Mouse (Mus musculus): ENCODE data around the gene Scyl1. TPM values are rescaled to one million over a fixed set of nuclear protein-coding genes. Genes with fewer than 3 reads are reported as not detected.

Scyl1 gene
- polyA plus RNA-seq, 1 experiment from 2014 or later: 78.0 TPM

DNA sequence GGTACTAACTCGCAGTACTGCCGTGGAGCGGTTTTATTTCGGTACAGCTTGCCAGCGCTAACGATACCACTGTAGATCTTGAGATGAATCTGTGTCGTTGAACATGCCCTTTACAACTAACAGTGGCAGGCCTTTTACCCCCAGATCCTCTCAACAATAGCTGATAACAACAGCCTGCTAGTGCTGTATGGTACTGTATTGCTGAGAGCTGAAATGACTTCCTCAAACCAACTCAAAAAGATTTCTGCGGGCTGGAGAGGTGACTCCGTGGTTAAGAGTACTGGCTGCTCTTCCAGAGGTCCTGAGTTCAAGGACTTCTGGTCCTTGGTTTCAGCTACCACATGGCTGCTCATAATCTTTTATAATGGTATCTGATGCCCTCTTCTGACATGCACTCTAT is 36.9 kb downstream of the Scyl1 start:
- ATAC-seq (ENCODE audit: insufficient number of reproducible peaks, insufficient read depth, low FRiP score, low TSS enrichment, low read depth): no peak
- H3K4me2 ChIP-seq: no peak overlapping the region
- no peak overlapping the region for H3K4me3 ChIP-seq (replicated peaks)
- H3K36me3 ChIP-seq: peaks cover 7% of the 10 kb centered on the region
- H3K9ac ChIP-seq (replicated peaks): no peak overlapping the region
- no peaks in the 10 kb centered on the region for H3K9me3 ChIP-seq
- peaks cover 21% of the 10 kb centered on the region for H3K27me3 ChIP-seq
- H3K4me1 ChIP-seq (replicated peaks): peaks cover 16% of the 10 kb centered on the region
- no peak overlapping the region for H3K27ac ChIP-seq
- 78% methylated on average over 9 of the region's 9 CpGs for WGBS

DNA sequence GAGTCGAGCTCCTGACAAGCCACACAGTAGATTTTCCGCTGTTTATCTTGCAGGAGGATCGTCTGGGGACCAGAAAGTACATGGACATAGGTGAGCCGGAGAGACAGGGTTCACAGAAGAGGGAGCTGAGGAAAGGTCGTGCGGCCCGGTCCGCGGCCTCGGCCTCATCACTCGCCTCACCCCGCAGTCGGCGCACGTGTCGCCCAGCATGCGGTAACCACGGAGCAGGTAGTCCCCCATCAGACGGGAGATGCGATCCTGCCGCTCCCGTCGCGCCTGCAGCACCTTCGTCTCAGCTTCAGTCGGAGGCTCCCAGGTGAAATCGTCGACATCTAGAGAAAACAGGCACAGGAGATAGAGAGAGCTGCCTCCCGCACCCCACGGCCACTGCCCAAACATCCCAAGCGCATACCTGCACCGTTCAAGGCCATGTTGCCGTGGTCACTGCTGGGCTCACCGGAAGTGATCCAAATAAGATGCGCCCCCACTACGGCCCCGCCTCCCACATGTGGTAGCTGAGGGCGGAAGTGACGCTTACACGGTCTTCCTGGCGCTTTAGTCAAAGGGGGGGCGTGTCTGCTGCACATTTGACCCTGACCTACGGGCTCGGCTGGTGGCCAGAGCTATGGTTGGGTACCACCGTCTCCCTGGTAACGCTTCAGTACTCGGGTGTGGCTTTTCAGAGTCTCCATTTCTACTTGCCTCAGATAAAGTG is 39.8 kb downstream of the Scyl1 start:
- Histone ChIP-seq H3K9me3 (no peaks in the 10 kb centered on the region), H3K27me3 (peaks cover 3% of the 10 kb centered on the region; the same call in 1 of the 2 replicates), H3K9ac (replicated peaks) (peak overlapping the region; percentile 76), H3K36me3 (peaks cover 14% of the 10 kb centered on the region), H3K4me1 (replicated peaks) (peaks cover 39% of the 10 kb centered on the region), H3K4me3 (replicated peaks) (peak overlapping the region; percentile 81), H3K4me2 (peak overlapping the region; percentile 98), H3K27ac (peak overlapping the region; percentile 56)
- WGBS: under 1% methylated on average over 47 of the region's 47 CpGs
- ATAC-seq (ENCODE audit: insufficient number of reproducible peaks, insufficient read depth, low FRiP score, low TSS enrichment, low read depth): peak; percentile 77

DNA sequence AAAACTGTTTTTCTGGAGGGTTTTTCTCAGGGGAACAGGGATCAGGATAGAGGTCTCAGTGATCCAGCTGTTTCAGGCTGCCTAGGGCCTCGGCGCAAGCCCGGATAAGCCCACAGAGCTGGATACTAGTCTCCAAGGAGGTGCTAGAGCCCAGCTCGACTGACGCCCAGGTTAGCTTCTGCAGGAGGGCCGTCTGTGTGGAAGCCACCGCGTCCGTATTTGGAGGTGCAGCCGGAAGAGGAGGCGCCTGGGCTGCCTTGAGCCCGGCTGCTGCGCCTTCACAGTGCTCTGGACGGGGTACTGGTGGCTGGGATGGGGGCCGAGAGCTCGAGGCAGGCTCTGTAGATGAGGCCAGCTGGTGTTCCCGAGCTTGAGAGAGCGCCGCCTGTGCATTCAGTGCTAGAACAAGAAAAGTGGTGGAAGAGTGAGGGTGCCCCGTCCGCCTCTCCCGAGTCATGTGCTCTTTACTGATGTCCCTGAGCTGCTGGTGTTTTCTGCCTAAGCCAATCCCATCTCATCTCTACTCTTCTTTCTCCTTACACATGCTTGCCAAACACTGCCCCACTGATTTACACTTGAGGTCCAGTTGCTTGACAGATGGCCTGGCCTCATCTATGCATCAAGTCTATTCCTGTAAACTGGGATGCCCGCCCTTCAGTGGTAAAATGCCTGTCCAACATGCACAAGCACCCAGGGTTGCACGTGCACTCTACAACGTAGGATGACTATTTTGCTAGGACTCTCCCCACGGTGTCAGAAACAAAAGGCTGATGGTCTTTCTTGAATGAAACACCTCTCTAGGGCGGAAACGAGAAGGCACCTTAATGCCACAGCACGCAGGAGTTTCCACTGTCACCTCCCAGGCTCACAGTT is 40.7 kb downstream of the Scyl1 start:
- H3K36me3 ChIP-seq: peaks cover 14% of the 10 kb centered on the region
- H3K4me1 ChIP-seq (replicated peaks): peaks cover 47% of the 10 kb centered on the region
- 73% methylated on average over 29 of the region's 29 CpGs for WGBS
- H3K27me3 ChIP-seq: no peaks in the 10 kb centered on the region
- ATAC-seq (ENCODE audit: insufficient number of reproducible peaks, insufficient read depth, low FRiP score, low TSS enrichment, low read depth): no peak
- H3K27ac ChIP-seq: no peak overlapping the region
- H3K9ac ChIP-seq (replicated peaks): peak overlapping the region; percentile 76
- no peaks in the 10 kb centered on the region for H3K9me3 ChIP-seq
- peak overlapping the region; percentile 98 for H3K4me2 ChIP-seq
- H3K4me3 ChIP-seq (replicated peaks): peak overlapping the region; percentile 96

DNA sequence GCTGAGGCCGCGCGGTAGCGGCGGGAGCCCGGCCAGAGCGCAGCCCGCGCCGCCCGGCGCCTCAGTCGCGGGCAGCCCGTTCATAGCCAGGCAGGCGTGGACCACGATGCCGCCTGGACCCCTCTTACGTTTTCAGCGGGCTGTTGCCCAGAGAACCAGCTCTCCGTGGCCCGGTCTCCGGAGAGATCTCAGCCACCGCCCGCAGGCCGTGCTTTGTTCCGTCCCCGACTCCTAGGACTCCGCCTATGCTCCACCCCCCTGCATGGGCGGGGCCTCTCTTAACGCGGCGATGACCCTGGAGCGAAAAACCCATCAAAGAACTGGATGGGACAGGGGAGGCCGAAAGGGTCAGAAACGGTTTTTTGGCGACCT is 41.8 kb downstream of the Scyl1 start, which contains the start of gene Fam89b:
TSS of gene Fam89b (minus strand) at position 210 of the 372 bp plus-strand sequence.
- peak within 1 kb of the TSS; percentile 96 for H3K27ac ChIP-seq
- H3K27me3 ChIP-seq: no peaks in the 10 kb centered on the region
- no peaks in the 10 kb centered on the region for H3K9me3 ChIP-seq
- H3K9ac ChIP-seq (replicated peaks): peak within 1 kb of the TSS; percentile 98
- H3K4me3 ChIP-seq (replicated peaks): peak within 1 kb of the TSS; percentile 96
- peaks cover 59% of the 10 kb centered on the region for H3K4me1 ChIP-seq (replicated peaks)
- peak within 1 kb of the TSS; percentile 98 for H3K4me2 ChIP-seq
- peaks cover 21% of the 10 kb centered on the region for H3K36me3 ChIP-seq
- peak; percentile 66; the same call in 1 of the 2 replicates for ATAC-seq (ENCODE audit: insufficient number of reproducible peaks, insufficient read depth, low FRiP score, low TSS enrichment, low read depth)
- 0% methylated on average over 37 of the region's 37 CpGs for WGBS

DNA sequence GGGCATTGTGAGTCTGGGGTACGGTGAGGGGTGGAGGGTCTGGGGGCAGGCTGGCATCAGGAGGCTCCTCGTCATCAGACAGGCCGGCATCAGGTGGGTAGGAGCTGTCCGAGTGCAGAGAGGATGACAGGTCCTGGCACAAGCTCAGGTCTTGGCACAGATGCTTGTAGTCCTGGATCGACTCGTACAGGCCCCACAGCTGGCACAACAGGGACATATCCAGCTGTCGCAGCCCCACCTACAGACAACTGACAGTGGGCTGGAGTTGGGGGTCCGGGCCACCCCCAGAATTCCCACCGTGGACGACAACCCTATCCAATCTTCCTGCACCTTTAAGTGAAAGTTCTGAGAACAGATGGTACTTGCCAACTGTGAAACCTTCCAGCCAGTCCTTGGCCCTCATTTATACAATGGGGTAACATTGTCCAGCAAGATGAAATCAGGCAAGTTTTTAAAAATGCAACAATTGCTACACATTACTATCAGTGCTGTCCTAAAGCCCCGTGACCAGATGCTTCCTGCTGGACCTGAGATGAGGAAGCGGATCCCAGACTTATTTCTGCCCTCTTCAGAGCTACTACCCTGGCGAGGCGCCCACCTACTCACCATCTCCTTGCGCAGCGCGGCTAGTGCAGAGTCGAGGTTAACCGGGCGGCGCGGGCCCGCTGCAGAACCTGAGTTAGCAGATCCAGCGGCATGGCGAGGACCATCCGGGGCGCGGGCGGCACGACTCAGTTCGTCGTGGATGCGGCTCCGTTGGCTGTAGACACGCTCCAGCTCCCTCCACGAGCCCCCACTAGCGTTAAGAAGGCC is 42.4 kb downstream of the Scyl1 start:
- Histone ChIP-seq H3K9ac (replicated peaks) (peak overlapping the region; percentile 98), H3K27ac (peak overlapping the region; percentile 96), H3K4me1 (replicated peaks) (peaks cover 62% of the 10 kb centered on the region), H3K4me3 (replicated peaks) (peak overlapping the region; percentile 96), H3K9me3 (no peaks in the 10 kb centered on the region), H3K4me2 (peak overlapping the region; percentile 98), H3K27me3 (no peaks in the 10 kb centered on the region), H3K36me3 (peaks cover 27% of the 10 kb centered on the region)
- 10% methylated on average over 37 of the region's 37 CpGs for WGBS
- 0 out of 2 replicates have a peak, but pooled peaks have one; percentile 4 for ATAC-seq (ENCODE audit: insufficient number of reproducible peaks, insufficient read depth, low FRiP score, low TSS enrichment, low read depth)

DNA sequence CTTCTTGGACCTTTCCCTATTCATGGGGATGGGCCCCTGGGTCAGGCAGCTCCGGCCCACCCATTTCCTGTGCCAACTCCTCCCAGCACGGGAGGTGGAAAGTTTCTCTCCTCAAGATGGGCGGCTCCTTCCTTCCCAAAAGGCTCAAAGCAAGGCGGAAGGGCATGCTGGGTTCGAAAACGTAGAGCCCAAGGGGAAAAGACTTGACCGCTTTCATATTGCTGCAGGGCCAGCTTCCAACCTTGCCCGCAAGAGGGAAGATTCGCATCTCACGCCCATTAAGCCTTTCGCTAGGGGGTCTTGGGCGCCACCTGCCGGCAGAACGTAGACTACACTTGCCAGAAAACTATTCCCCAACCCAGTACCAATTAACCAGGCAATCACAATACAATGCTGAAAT is 43.5 kb downstream of the Scyl1 start:
- no peak for ATAC-seq (ENCODE audit: insufficient number of reproducible peaks, insufficient read depth, low FRiP score, low TSS enrichment, low read depth)
- WGBS: 2% methylated on average over 14 of the region's 14 CpGs
- Histone ChIP-seq H3K4me1 (replicated peaks) (peaks cover 62% of the 10 kb centered on the region), H3K9me3 (no peaks in the 10 kb centered on the region), H3K36me3 (peaks cover 38% of the 10 kb centered on the region), H3K4me2 (peak overlapping the region; percentile 98), H3K9ac (replicated peaks) (peak overlapping the region; percentile 98), H3K4me3 (replicated peaks) (peak overlapping the region; percentile 96), H3K27ac (0 out of 2 replicates have a peak overlapping the region, but pooled peaks have one; percentile 12), H3K27me3 (no peaks in the 10 kb centered on the region)

DNA sequence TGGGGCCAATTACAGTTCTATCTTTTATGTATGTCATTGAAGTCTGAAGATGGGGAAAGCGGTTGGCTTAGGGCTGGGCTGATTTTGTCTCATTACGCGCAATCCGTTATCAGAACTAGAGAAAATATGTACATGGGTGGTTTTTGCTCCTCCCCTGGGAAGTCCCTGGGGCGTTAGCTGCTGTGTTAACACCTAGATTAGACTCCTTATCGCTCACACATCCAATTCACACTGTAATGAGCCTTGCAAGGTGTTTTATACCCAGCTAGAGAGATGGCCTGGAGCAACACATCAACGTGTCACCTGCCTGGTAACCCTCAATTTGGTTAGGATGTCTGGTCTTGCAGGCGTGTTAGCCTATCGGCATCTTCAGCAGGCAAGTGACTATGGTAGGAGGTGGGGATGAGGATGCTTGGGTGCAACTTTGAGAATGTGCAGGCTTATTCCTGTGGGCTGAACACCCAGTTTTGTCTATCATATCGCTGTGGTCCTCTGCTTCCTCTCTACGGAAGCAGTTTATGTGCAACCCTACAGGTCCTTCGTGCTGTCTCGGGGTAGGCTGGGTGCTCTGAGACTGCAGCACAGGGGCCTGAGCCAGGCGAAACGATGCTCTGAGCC is 44.1 kb downstream of the Scyl1 start:
- no peak for ATAC-seq (ENCODE audit: insufficient number of reproducible peaks, insufficient read depth, low FRiP score, low TSS enrichment, low read depth)
- Histone ChIP-seq H3K4me1 (replicated peaks) (peaks cover 62% of the 10 kb centered on the region), H3K4me3 (replicated peaks) (peak overlapping the region; percentile 96), H3K9ac (replicated peaks) (peak overlapping the region; percentile 51), H3K36me3 (peaks cover 45% of the 10 kb centered on the region), H3K27ac (0 out of 2 replicates have a peak overlapping the region, but pooled peaks have one; percentile 12), H3K9me3 (no peaks in the 10 kb centered on the region), H3K27me3 (no peaks in the 10 kb centered on the region), H3K4me2 (peak overlapping the region; percentile 98)
- 76% methylated on average over 15 of the region's 15 CpGs for WGBS

DNA sequence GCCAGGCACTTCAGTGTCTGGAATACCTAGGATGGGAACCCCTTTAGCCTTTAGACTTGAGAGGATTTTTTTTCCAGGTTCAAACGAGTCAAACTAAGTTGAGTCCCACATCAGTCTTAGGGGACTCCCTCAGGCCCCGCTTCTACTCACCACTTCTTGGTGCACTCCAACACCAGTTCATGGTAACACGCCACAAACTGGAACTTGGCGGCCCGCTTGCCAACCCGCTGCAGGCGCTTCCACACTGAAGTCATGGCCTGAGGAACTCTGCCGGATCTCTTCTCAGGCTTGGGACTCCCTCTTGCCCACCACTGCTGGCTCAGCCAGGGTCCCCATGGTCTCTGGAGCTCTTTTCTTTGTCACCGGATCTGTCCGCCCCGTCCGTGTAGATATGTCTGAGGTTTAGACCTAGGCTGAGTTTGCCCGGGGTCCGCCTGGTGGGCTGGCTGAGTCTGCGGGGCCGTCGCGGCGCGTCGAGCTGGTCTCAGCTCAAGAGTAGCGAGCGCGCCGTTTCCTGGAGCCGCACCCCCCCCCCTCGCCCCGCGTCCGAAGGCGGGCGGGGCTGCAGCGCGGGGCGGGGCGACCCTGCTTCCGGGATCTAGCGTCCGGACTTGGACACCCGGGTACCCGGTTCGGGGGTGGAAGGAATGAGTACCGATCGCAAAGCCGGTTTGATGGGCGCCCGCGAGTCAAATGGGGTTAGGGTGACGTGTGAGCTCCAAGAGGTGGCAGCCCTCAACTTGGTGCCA is 45.3 kb downstream of the Scyl1 start, which contains the start of gene Ehbp1l1:
TSS of gene Ehbp1l1 (minus strand) at position 551 of the 749 bp plus-strand sequence.
- H3K4me1 ChIP-seq (replicated peaks): peaks cover 60% of the 10 kb centered on the region
- peak within 1 kb of the TSS; percentile 63 for H3K9ac ChIP-seq (replicated peaks)
- 13% methylated on average over 49 of the region's 49 CpGs for WGBS
- H3K36me3 ChIP-seq: peaks cover 56% of the 10 kb centered on the region
- no peak for ATAC-seq (ENCODE audit: insufficient number of reproducible peaks, insufficient read depth, low FRiP score, low TSS enrichment, low read depth)
- H3K4me2 ChIP-seq: peak within 1 kb of the TSS; percentile 98
- no peaks in the 10 kb centered on the region for H3K27me3 ChIP-seq
- H3K27ac ChIP-seq: peak within 1 kb of the TSS; percentile 76
- H3K4me3 ChIP-seq (replicated peaks): peak within 1 kb of the TSS; percentile 96
- H3K9me3 ChIP-seq: no peaks in the 10 kb centered on the region

DNA sequence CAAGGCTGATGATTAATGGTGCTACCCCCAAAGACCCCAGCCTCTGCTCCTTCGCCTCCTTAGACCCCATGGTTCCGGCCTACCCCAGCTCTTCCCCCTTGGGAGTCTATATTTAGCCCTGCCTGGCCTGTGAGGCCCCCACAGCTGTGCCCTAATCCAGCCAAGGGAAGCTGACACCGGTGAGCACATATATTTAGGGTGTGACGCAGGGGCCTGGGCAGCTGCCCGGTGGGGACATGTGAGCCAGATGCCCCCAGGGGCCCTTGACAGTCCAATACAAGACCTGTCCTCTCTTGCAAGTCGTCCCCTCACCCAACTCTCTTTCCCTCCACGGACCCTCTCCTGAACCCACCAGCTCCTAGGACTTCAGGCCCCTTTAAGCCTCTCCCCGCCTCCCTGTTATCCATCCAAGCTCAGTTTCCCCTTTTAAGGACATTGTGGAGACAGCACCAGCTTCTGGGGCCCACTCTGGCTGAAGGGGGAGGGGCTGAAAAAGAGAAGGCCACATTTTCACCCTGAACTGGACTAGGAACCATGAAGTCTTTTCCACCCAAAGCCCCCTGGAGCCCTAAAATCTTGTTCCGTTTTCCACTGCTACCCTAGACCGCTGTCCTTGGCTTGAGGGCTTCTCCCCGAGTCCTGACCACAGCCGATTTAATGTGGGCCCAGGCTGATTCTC is 46.1 kb downstream of the Scyl1 start:
- no peaks in the 10 kb centered on the region for H3K9me3 ChIP-seq
- no peak for ATAC-seq (ENCODE audit: insufficient number of reproducible peaks, insufficient read depth, low FRiP score, low TSS enrichment, low read depth)
- peak overlapping the region; percentile 63 for H3K9ac ChIP-seq (replicated peaks)
- H3K4me1 ChIP-seq (replicated peaks): peaks cover 52% of the 10 kb centered on the region
- peak overlapping the region; percentile 98 for H3K4me2 ChIP-seq
- H3K27me3 ChIP-seq: no peaks in the 10 kb centered on the region
- H3K27ac ChIP-seq: peak overlapping the region; percentile 76
- WGBS: 78% methylated on average over 12 of the region's 12 CpGs
- H3K4me3 ChIP-seq (replicated peaks): peak overlapping the region; percentile 42
- peaks cover 60% of the 10 kb centered on the region for H3K36me3 ChIP-seq

All from limb, embryonic 12.5 days (tissue).